Mouse (Mus musculus) liver, embryonic 13.5 days (tissue): ENCODE measurements around the gene Mmel1. TPM values are rescaled to one million over a fixed set of nuclear protein-coding genes. Genes with fewer than 3 reads are reported as not detected.

ENCODE experiments used
- ATAC-seq: fragments of 200-750 bp; cut with Nextera tagmentation; 2 replicates; pipeline ENCODE4 v1.8.0; 2017; ENCODE audit warnings: low read depth, mild to moderate bottlenecking, moderate number of reproducible peaks, moderate library complexity
- DNase-seq: peaks from one replicate; pipeline ENCODE4 v3.0.0; 2022
- H3K27ac ChIP-seq: fragments of 300-500 bp; sonication (generic); 2 replicates; pipeline ENCODE4 v1.5.1; 2015; ENCODE audit warnings: moderate library complexity, mild to moderate bottlenecking, inconsistent platforms
- H3K27me3 ChIP-seq: fragments of 300-500 bp; sonication (generic); 2 replicates; pipeline ENCODE4 v1.6.1; 2015; ENCODE audit warnings: mild to moderate bottlenecking, inconsistent platforms
- H3K36me3 ChIP-seq: fragments of 300-500 bp; sonication (generic); 2 replicates; pipeline ENCODE4 v1.6.1; 2015; ENCODE audit warnings: mild to moderate bottlenecking, inconsistent platforms
- H3K4me1 ChIP-seq: fragments of 300-500 bp; sonication (generic); replicated peaks from 2 replicates; pipeline ENCODE4 v1.6.1; 2015; ENCODE audit warnings: inconsistent platforms
- H3K4me2 ChIP-seq: fragments of 300-500 bp; sonication (generic); 2 replicates; pipeline ENCODE4 v1.6.1; 2015; ENCODE audit warnings: inconsistent platforms, mild to moderate bottlenecking, moderate library complexity
- H3K4me3 ChIP-seq: fragments of 300-500 bp; sonication (generic); replicated peaks from 2 replicates; pipeline ENCODE4 v1.5.1; 2015; ENCODE audit warnings: mild to moderate bottlenecking, inconsistent platforms
- H3K9ac ChIP-seq: fragments of 300-500 bp; sonication (generic); 2 replicates; pipeline ENCODE4 v1.6.1; 2015; ENCODE audit warnings: mild to moderate bottlenecking, inconsistent platforms
- H3K9me3 ChIP-seq: fragments of 300-500 bp; sonication (generic); replicated peaks from 2 replicates; pipeline ENCODE4 v1.6.1; 2016; ENCODE audit warnings: inconsistent platforms
- WGBS: fragments of 180-500 bp; shearing (Covaris S2); methylation state at CpG from one replicate; pipeline ENCODE4 v1.1.7; 2015; ENCODE audit not compliant: insufficient replicate concordance; 5-methylcytosine and 5-hydroxymethylcytosine counted together
- polyA plus RNA-seq: library from polyadenylated mRNA; unstranded; fragments of >200 nt; fragmentation: Nextera tagmentation; extraction: Ambion mirVana; gene quantifications from 2 replicates; pipeline ENCODE4 v1.2.1, GENCODE M21; 2015

Mmel1 gene
- polyA plus RNA-seq, 1 experiment from 2014 or later: 2.4 TPM

DNA sequence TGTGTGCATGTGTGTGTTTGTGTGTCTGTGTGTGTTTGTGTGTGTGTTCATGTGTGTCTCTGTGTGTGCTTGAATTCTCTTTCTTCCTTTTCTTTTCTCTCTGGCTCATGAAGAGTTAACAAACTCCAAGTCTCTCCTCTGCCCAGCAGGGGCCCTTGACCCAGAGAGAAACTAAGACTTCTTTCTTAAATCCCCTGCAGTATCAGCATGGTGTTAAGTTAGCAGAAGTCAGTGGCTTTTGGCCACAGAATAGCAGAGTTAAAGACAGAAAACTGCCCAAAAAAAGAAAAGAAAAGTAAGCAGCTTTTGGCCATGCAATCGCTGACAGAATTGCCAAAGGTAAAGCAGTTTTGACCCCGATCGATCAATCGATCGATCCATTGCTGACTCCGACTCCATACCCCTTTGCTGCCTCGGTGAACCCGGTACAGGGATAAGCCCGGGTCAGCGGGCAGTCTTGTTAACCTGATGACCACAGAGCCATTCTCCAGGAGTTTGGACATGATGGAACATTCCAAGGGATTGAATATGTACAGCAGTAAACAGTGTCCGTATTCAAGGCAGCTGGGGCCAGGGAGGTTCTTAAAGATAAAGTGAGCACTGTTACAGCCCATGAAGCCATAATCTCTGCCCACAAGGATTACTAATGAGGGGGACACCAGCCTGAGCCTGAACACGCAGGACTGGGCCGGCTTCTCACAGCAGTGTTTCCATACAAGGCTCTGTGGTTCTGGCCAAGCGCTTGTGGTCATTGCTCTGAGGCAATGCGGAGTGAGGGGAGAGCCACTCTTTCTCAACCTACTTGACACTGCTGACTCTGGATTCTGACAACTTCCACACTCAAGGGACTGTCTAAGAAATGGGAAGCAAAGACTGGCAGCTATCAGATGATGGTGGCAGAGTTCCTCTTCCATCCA is 41.5 kb downstream of the Mmel1 start:
- 34% methylated on average over 15 of the region's 15 CpGs for WGBS

GRCm38 (mm10) chr4:154911644-154912043 is 42.3 kb downstream of the Mmel1 start:
- Histone ChIP-seq H3K4me3 (peak overlapping the region; percentile 33), H3K27me3 (no peaks in the 10 kb centered on the region), H3K9ac (peak overlapping the region; percentile 77), H3K4me2 (peak overlapping the region; percentile 62), H3K36me3 (peaks cover 32% of the 10 kb centered on the region), H3K4me1 (peaks cover 91% of the 10 kb centered on the region), H3K9me3 (no peaks in the 10 kb centered on the region), H3K27ac (peak overlapping the region; percentile 98)
- ATAC-seq: peak; percentile 92
- WGBS: 8% methylated on average over 2 of the region's 2 CpGs
- DNase-seq: peak; percentile 74

More for the DNA sequence above, 41.5 kb downstream of the Mmel1 start:
- ATAC-seq (peak; percentile 62), DNase-seq (peak; percentile 59)
- Histone ChIP-seq H3K4me1 (peaks cover 89% of the 10 kb centered on the region), H3K27me3 (no peaks in the 10 kb centered on the region), H3K27ac (peak overlapping the region; percentile 98), H3K9ac (peak overlapping the region; percentile 77), H3K4me2 (peak overlapping the region; percentile 62), H3K9me3 (no peaks in the 10 kb centered on the region), H3K36me3 (peaks cover 24% of the 10 kb centered on the region), H3K4me3 (peak overlapping the region; percentile 33)

DNA sequence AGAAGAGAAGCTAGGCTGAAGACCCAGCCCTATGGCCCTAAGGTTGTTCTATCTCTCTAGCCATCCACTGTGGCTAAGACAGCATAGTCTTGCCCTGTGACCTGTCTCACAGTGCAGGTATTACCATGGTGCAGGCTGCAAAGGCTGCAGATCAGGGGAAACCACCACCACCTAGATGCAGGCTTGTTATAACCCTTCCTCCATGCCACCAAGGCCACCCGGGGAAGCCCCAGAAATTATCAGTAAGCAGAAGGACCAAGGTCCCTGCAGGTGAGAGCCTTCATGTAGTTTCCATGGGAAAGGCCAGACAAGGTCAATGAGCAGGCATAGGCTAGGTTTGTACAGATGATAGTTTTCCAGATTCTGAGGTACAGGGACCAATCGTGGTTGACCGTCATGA is 44.5 kb downstream of the Mmel1 start:
- Histone ChIP-seq H3K4me2 (no peak overlapping the region), H3K27me3 (no peaks in the 10 kb centered on the region), H3K4me3 (no peak overlapping the region), H3K27ac (peak overlapping the region; percentile 98), H3K4me1 (peaks cover 96% of the 10 kb centered on the region), H3K9me3 (0 out of 2 replicates have a peak, but pooled peaks cover 4% of the 10 kb centered on the region), H3K36me3 (peaks cover 54% of the 10 kb centered on the region), H3K9ac (peak overlapping the region; percentile 69)
- DNase-seq (no peak), ATAC-seq (no peak)
- 77% methylated on average over 3 of the region's 3 CpGs for WGBS

- Histone ChIP-seq H3K4me1 (peaks cover 95% of the 10 kb centered on the region), H3K9ac (peak overlapping the region; percentile 69), H3K9me3 (0 out of 2 replicates have a peak, but pooled peaks cover 4% of the 10 kb centered on the region), H3K4me3 (no peak overlapping the region), H3K27me3 (no peaks in the 10 kb centered on the region), H3K36me3 (peaks cover 58% of the 10 kb centered on the region), H3K4me2 (no peak overlapping the region), H3K27ac (peak overlapping the region; percentile 98)
- no peak for DNase-seq
- no peak for ATAC-seq
- 92% methylated on average over 4 of the region's 4 CpGs for WGBS
Observed at GRCm38 (mm10) chr4:154914252-154914651, 44.9 kb downstream of the Mmel1 start.

DNA sequence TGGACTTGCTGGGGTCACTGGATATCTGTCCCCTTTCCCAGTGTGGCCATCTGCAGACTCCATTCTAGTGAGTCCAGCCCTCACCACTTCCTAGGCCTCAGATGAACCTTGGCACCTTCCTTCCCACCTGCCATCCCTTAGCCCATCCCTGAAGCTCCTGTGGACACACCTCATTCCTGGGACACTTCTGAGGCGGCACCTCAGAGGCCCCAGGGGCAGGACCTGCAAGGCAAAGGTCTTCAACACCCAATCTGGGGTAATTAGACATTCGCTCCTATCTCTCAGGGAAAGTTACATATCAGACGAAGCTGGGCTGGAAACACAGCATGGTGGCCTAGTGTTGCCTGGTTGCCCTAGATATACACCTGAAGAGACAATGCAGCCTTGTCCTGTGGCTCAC is 45.3 kb downstream of the Mmel1 start:
- DNase-seq: no peak
- peak overlapping the region; percentile 98 for H3K27ac ChIP-seq
- H3K9ac ChIP-seq: peak overlapping the region; percentile 69; the same call in 1 of the 2 replicates
- no peak overlapping the region for H3K4me3 ChIP-seq
- H3K27me3 ChIP-seq: no peaks in the 10 kb centered on the region
- H3K36me3 ChIP-seq: peaks cover 61% of the 10 kb centered on the region
- ATAC-seq: no peak
- WGBS: 32% methylated on average over 3 of the region's 3 CpGs
- peaks cover 91% of the 10 kb centered on the region for H3K4me1 ChIP-seq
- no peak overlapping the region for H3K4me2 ChIP-seq
- 0 out of 2 replicates have a peak, but pooled peaks cover 4% of the 10 kb centered on the region for H3K9me3 ChIP-seq

DNA sequence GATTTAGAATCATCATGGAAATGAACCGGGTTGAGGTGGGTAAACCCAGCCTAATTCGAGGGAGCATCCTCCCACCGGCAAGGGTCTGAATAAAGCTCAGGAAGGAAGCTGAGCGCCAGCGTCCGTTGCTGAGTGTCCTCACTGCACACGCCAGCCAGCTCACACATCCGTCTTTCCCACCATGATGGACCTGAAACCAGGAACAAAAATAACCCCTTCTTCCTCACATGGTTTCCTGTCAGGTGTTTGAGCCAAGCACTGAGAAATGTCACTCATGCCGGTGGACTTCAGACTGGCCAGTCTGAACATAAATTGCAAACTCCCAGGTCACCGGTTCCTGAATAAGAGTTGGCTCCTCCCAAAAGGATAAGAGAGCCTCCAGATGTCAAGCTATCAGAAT is 45.9 kb downstream of the Mmel1 start:
- no peak for DNase-seq
- Histone ChIP-seq H3K9ac (peak overlapping the region; percentile 69), H3K27me3 (no peaks in the 10 kb centered on the region), H3K9me3 (0 out of 2 replicates have a peak, but pooled peaks cover 4% of the 10 kb centered on the region), H3K27ac (peak overlapping the region; percentile 98), H3K4me2 (0 out of 2 replicates have a peak overlapping the region, but pooled peaks have one; percentile 2), H3K4me3 (no peak overlapping the region), H3K36me3 (peaks cover 67% of the 10 kb centered on the region), H3K4me1 (peaks cover 88% of the 10 kb centered on the region)
- no peak for ATAC-seq
- WGBS: 31% methylated on average over 10 of the region's 10 CpGs

- H3K9ac ChIP-seq: peak overlapping the region; percentile 69
- peaks cover 78% of the 10 kb centered on the region for H3K36me3 ChIP-seq
- H3K27ac ChIP-seq: peak overlapping the region; percentile 98
- no peak overlapping the region for H3K4me2 ChIP-seq
- ATAC-seq (peak; percentile 11; the same call in 1 of the 2 replicates), DNase-seq (no peak)
- no peak overlapping the region for H3K4me3 ChIP-seq
- H3K9me3 ChIP-seq: 0 out of 2 replicates have a peak, but pooled peaks cover 4% of the 10 kb centered on the region
- 53% methylated on average over 4 of the region's 4 CpGs for WGBS
- peaks cover 84% of the 10 kb centered on the region for H3K4me1 ChIP-seq
- no peaks in the 10 kb centered on the region for H3K27me3 ChIP-seq
Observed at GRCm38 (mm10) chr4:154916662-154917061, 47.3 kb downstream of the Mmel1 start.

- DNase-seq (no peak), ATAC-seq (no peak)
- Histone ChIP-seq H3K9me3 (0 out of 2 replicates have a peak, but pooled peaks cover 4% of the 10 kb centered on the region), H3K4me1 (peaks cover 85% of the 10 kb centered on the region), H3K9ac (peak overlapping the region; percentile 97), H3K4me3 (peak overlapping the region; percentile 75), H3K27me3 (no peaks in the 10 kb centered on the region), H3K4me2 (peak overlapping the region; percentile 93), H3K27ac (peak overlapping the region; percentile 99), H3K36me3 (peaks cover 97% of the 10 kb centered on the region)
- 90% methylated on average over 4 of the region's 4 CpGs for WGBS
Observed at GRCm38 (mm10) chr4:154922291-154922690, 52.9 kb downstream of the Mmel1 start.

DNA sequence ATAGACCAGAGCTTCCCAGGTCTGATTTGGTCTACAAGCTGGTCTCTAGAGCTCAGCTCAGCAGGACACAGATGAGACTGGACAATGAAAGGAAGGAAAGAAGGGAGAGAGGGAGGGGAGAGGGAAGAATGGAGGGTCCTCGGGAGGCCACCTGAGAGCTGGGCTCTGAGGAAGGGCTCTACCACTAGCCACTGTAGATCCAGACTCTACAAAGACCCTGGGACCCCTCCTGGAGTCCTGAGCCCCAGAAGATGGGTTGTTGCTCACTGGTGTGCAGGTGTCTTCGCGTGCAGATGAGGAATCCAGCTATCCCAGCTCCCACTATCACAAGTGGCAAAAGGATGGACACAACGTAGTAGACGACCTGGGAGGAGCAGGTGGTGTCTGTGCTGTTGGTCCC is 53.5 kb downstream of the Mmel1 start:
- H3K36me3 ChIP-seq: peaks cover 93% of the 10 kb centered on the region
- 83% methylated on average over 5 of the region's 5 CpGs for WGBS
- peak overlapping the region; percentile 97 for H3K9ac ChIP-seq
- H3K27me3 ChIP-seq: no peaks in the 10 kb centered on the region
- peak overlapping the region; percentile 99 for H3K27ac ChIP-seq
- DNase-seq (no peak), ATAC-seq (no peak)
- peaks cover 83% of the 10 kb centered on the region for H3K4me1 ChIP-seq
- H3K4me2 ChIP-seq: peak overlapping the region; percentile 93
- no peaks in the 10 kb centered on the region for H3K9me3 ChIP-seq
- peak overlapping the region; percentile 75 for H3K4me3 ChIP-seq

DNA sequence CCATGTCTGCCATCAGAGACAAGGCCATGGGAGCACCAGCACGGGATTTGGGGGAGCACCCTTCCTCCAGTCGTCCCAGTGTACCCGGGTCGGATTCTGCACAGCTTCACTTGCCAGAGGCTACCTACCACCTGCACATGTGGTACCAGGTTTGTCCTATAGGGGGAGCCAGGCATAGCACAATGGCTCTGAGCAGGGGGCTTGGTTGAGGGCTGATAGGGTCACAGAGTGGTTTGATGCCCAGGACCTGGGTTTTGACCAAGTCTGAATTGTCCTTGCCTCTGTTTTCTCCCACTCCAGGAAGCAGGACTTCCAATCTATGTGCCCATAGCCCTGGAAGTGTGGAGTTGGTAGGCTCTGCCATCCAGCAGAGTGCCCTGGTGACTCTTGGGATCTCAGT is 56.0 kb downstream of the Mmel1 start:
- 56% methylated on average over 4 of the region's 4 CpGs for WGBS
- Histone ChIP-seq H3K27ac (peak overlapping the region; percentile 99), H3K27me3 (no peaks in the 10 kb centered on the region), H3K4me3 (peak overlapping the region; percentile 75), H3K9ac (peak overlapping the region; percentile 97), H3K9me3 (no peaks in the 10 kb centered on the region), H3K4me2 (peak overlapping the region; percentile 93), H3K36me3 (peaks cover 70% of the 10 kb centered on the region), H3K4me1 (peaks cover 92% of the 10 kb centered on the region)
- ATAC-seq (no peak), DNase-seq (peak; percentile 48)
